Mouse (Mus musculus): ENCODE data around the gene Ddost.
A peak's percentile ranks its signal among the peaks of the same experiment; 100 is the strongest.
"Not testable (repeated sequence)": the region's sequence is repeated elsewhere in the genome, so short reads cannot be mapped to it uniquely, and the experiment has no call there.

Ddost gene

DNA sequence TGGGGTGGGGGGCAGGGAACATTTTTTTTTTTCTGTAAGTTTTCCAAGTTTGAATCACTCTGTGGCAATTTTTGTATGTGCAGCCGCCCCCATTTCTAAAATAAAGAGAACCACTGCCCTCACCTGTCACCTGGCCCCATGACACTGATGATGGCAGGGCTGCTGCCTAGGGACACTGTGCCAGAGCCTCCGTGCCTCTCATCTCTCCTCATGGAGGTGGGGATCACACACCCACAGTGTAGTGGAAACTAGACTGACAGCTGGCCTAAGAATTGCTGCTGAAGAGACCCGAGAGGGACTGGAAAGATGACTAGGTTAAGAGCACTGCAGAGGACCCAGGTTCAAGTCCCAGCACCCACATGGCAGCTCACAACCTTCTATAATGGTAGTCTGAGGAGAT, 7.6 kb downstream of the Ddost start:
- DNase-seq, result no peak

DNA sequence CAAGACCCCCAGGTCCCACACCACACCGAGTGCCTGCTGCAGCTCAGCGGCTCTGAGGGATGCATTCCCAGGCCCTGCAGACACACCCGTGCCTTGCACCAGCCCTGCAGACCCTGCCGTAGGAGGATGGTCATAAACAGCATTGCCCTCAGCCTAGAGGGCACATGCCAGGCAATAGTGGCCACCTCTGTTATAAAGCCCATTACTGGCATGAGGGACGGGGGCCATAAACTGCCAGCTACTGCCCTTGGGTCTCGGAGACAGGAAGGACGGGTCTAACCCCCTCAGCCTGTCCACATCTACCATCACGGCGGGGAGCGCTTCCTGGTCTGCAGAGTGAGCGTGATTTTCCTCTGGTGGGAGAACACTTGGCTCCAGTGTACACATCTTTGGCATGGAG, 8.5 kb downstream of the Ddost start:
- no peak for DNase-seq

DNA sequence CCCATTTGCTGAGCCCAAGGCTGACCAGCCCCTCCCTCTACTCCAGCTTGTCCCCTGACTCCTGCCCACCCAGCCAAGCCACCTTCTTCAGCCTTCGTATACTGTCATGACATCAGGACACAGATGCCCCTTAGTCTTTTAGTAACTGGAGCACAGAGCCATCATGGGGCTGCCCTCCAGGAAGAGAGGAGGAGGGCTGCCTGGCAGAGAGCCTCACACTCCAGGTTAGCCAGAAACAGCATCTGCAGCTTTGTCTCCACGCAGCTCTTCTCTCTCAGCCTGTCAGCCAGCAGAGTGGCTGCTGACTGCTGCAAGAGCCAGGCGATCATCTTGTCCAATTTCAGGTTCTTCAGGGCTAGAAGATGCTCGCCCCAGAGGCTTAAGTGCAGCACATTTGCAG, 9.3 kb downstream of the Ddost start:
- peak; percentile 14 for DNase-seq

DNA sequence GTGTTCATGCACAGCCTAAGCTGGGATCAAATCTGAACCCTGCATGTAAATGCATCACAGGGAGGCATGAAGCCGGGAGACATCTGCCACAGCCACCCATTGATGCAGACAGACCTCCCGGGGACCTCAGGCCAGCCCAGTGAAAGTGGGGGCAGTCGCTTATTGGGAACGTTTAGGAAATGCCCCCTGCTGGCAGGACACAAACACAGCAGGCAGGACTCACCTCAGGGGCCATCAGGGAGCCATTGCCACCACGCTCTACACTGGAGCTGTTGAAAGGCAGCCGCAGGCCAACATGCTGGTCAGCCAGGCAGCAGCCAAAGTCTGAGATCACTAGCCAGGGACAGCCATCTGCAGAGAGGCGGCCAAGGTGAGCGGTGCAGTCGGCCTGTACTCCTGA, 11.3 kb downstream of the Ddost start:
- DNase-seq, result no peak

DNA sequence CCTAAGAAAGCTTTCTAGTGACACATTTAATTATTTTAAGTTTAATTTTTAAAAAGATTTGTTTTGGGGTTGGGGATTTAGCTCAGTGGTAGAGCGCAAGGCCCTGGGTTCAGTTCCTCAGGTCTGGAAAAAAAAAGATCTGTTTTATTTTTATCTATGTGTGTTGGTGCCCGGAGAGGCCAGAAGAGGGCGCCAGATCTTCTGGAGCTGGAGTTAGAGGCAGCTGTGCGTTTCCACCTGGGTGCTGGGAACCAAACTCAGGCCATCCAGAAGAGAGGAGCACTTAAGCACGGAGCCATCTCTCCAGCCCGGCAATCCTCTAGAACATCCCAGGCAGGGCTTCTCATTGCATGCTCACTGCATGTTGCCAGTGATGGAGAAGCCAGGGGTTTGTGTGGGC, 11.8 kb downstream of the Ddost start:
- DNase-seq, result no peak

DNA sequence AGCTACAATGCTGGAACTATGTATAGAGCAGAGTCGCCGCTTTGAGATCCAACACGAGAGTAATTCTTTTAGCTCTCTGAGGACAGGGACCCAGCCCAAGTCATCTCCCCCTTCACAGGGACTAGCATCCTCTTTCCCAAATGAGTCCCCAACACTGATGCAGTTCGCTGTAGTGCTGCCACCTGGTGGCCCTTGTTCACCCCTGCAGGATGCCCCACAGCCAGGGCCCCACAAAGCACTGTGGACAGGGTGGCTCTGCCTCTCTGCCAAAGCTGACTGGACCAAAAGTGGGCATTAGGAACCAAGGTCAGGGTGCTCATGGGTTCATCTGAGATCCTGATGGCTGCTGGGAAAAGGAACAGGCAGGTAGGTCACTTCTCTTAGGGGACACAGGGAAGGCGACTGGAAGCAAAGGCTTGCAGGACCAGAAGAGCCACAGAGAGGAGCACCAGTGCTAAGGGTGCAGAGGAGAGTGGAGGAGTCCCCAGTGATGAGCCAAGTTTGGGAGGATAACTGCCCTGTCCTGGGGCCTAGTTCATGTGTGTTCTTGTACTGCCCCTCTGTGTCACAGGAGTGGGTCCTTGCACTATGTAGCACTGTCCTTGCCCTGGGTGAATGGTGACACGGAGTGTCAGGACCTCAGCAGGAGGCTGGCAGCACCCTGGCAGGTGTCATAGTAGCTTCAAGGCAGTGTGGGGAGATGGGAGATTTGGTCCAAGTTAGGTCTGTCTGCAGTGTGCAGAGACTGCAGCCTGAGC, 14.2 kb downstream of the Ddost start:
- peak; percentile 71 for DNase-seq

DNA sequence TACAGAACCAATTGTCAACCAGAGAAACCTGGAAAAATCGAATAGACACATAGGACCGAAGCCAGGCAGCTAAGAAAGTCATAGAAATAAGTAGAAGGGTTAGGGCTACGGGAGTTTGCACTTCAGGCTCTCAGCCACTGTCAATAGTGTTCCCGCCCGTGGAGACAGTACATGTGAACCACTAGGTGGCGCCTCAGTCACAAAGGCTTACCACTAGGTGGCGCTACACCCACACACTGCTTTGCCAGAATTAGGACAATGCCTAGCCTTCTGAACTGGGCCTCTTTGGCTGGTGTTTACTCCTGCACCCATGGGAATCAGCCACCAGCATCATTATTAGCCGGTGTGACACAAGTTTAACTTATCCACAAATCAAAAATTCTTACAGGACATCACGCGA, 15.0 kb downstream of the Ddost start:
- peak; percentile 92 for DNase-seq

DNA sequence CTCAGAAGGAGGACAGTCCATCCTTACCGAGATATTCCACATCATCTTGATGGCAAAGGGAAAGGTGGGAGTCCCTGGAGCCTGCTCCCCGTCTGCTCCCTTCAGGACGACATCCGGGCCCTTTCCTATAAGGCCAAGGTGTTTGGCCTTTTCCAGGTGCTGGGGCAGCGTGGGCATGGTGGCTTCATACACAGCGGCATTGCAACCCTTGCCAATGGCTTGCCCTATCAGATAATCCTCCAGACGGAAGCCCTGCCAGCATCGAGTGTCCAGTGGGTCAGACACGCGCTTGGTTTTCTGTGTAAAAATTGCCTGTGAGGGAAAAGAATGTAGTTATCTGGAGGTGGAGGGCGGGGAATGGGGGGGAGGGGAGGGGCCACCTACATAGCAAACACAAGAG, 16.2 kb downstream of the Ddost start:
- DNase-seq, result no peak

DNA sequence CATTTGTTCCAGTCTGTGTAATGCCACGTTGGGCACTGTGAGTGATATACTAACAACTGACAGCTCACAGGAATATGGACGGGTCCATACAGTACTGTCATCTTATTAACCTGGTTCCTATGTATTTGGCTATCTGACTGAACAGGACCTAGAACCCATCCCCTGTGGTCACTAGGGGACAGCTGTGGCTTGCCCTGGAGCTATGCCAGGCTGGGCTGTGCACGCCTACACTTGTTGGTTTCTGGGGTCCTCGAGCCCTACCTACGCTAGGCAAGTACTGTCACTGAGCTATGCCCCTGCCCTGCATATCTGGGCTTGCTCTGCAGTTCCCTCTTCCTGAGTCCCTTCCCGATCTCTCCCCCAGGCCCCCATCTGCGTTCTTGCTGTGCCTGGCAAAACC, 17.0 kb downstream of the Ddost start:
- no peak for DNase-seq

DNA sequence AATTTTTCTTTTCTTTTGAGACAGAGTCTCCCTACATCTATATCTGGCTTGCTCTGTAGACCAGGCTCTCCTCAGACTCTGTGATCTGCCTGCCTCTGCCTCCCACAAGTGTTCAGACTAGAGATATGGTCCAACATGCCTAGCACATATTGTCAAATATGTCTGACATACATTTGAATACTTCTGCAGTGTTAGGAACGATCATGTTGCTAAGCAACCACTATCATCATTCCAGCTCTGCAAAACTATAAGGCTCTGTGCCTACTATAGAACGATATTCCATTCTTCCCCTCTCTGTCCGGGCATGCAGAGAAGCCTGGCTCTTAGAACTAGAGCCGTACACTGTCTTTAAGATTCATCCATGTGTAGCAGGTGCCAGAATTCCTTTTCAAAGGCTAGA, 18.2 kb downstream of the Ddost start:
- no peak for DNase-seq

DNA sequence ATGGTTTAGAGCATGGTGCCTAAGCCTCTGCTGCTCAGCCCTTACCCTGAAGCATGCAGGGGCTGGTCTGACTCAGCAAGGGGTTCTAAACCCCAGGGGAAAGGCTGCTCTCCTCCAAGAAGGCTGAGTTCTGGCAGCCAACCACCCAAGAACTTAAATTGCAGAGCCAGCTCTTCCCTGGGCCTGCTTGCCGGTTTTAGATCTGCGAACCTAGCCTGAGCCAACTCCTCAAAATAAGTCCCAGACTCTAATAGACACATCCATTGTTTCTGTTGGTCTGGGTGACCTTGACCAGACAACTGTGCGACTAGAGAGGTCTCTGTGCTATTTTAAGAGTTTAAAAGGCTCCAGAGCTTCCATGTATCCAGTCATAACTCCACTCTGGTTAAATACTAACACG, 19.2 kb downstream of the Ddost start:
- no peak for DNase-seq

DNA sequence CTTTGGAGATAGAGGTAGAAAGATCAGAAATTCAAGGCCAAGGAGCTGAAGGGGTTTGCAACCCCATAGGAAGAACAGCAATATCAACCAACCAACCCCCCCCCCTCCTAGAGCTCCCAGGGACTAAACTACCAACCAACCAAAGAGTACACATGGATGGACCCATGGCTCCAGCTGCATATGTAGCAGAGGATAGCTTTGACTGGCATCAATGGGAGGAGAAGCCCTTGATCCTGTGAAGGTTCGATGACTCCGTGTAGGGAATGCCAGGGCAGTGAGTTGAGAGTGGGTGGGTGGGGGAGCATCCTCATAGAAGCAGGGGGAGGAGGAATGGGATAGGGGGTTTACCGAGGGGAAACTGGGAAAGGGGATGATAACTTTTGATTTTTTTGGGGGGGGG, 19.9 kb downstream of the Ddost start:
- DNase-seq, result no peak

DNA sequence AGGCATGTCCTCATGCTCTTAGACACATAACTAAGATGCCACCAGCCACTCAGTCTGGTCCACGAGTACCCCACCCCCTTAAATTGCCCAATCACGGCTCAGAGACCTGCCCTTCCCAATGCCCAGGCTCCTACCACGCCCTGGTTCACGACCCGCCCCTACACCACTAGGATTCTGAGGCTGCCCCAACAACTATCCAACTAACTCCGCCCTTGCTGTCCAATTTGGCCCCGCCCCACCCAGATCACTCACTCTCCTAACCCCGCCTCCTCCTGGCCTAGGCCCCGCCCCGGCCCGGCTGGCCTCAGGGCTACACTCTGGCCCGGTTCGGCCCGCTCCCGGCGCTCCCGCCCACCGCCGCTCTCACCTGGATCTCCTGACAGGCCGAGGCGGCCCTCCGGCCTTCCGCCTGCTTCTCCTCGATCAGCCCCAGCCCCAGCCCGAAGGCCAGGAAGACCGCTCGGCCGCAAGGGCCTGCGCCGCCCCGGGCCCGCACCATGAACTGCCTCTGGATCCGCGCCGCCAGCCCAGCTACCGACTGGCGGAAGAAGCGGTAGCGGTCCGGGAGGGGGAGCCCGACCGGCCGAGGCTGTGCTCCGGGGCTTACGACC, 21.0 kb downstream of the Ddost start:
- DNase-seq, result peak; percentile 97

DNA sequence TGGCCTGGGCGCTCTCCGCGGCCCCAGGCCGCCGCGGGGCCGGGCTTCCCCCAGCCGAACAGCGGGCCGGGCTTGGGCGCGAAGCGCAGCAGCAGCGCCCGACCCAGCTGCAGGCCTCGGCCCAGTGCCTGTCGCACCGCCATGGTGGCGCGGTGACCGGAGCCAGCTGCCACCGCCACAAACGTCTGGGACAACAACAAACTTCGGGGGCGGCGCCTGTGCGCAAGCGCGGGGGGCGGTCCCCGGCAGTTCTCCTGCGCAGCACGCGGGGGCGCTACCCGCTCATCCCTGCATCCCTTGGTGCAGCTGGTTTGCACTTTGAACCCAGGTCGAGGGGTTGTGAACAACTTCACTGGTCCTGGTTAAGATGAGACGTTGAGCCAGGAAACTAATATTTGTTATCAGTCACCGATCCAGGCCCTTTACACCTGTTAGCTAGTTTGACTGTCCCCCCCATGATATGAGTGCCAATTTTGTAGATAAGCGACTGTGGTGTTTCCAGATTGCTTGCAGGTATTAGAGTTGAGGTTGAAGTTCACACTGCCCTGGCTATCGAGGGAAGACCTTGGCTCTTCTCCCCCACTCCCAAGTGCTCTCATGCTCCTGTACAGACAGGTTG, 21.7 kb downstream of the Ddost start, which contains the start of gene Pink1:
Pink1 (minus strand) TSS at position 231 of the 619 bp plus-strand sequence.
- DNase-seq, result peak; percentile 95

DNA sequence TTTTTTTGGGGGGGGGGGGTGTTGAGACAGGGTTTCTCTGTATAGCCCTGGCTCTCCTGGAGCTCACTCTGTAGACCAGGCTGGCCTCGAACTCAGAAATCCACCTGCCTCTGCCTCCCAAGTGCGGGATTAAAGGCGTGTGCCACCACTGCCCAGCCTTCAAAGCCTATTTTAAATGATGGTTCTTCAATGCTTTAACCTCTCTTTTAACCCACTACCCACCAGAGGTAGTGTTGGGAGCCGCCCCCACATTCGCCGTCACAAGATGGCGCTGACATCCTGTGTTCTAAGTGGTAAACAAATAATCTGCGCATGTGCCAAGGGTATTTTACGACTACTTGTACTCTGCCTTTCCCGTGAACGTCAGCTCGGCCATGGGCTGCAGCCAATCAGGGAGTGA, 22.6 kb downstream of the Ddost start:
- not testable (repeated sequence) for DNase-seq

DNA sequence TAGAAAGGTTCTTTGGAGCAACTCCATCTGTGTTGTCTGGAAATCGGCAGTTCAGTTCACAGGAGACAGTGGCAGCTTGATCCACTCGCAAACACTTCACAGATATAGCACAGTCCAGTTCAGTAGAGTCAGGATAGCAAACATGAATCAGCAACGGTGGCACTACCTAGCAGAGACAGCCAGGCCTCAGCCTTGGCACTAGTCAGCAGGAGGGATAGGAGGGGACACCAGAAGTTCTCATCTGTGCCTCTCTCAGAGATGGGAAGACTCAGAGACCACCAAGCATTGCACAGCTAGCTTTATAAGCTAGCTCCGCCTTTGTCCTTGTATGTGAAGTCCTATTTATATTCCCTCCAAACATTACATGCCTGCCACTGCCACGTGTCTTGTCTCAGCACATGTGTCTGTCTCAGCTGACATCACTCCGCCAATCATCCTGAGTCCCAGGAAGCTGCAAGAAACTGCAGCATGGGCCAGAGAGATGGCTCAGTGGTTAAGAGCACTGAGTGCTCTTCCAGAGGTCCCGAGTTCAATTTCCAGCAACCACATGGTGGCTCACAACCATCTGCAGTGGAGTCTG, 23.5 kb downstream of the Ddost start:
- DNase-seq, result no peak

DNA sequence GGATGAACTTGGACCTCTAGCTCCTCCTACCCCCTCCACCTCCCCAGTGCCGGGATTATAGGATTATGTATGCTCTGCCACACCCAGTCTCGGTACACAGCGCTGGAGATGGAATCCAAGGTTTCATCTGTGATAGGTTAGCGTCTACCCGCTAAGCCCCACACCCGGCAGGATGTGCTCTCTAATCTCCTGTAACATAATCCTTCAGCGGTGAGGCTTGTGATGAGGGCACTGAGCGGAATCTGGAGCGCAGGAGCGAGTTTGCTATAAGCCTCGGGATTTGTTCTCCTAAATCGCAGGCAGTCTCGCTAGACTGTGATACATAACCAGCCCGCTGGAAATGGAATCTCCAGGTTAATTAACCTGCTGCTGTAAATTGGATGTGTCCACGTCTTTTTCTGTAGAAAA, 25.7 kb downstream of the Ddost start:
- DNase-seq, result no peak

DNA sequence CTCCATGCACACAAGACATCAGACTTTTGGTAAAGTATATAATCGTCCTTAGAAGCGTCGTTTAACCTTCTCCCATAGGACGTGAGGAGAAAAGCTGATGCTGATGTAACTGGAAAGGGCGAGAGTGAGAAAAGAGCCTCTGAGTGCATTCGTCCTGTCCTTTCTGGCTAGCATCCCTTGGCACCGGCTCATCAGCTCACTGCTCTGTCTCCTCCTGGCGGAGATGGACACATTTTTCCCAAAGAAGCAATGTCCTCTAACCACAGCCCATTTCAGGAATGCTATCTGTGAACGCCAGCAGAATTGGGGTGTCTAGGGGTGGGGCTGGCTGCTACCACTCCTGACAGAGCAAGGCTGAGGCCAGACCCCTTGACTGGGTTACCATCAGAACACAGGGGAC, 27.1 kb downstream of the Ddost start:
- DNase-seq, result no peak

DNA sequence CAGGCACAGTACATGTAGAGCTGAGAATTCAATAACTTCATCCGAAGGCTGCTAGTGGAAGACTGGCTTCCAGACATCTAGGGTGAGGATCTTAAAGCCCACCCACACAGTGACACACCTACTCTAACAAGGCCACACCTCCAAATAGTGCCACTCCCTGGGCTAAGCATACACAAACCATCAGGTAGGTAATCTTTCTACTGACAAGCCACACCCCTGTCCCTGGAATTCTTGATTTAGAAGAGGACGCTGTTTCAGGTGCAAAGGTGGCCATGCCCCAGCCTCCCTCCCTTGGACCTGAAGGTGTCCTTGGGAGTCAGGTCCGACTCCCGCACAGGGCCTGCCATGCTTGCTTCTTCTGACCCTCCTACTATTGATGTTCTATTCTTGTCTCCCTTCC, 28.6 kb downstream of the Ddost start:
- DNase-seq, result no peak

DNA sequence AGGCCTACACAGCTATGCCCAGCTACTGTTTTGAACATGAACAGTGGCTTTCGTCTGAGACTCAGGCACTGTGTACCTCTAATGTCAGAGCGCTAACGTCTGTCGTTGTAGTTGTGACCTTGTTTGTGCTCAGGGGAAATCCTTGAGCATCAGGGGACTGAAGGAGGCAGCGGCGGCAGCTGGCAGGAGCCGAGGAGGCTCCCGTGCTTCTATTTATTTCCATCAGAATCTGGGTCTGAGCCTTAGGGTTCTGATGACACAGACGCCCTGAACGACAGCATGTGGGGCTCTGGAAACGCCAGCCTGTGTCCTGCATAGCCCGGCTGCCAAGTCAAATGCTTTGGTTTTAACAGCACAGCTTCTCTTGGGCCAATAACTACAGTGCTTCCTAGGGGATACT, 30.5 kb downstream of the Ddost start:
- no peak for DNase-seq

DNA sequence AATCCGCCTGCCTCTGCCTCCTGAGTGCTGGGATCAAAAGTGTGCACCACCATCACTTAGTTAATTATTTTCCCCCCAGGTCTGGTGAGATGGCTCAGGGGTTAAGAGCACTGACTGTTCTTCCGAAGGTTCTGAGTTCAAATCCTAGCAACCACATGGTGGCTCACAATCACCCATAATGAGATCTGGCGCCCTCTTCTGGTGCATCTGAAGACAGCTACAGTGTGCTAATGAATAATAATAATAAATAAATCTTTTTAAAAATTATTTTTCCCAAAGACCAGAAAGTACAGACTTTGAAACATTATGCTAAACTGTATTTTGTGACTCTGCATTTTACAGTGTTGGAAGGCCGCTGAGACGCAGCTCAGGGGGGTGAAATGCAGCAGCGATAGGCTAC, 31.1 kb downstream of the Ddost start:
- DNase-seq, result no peak

DNA sequence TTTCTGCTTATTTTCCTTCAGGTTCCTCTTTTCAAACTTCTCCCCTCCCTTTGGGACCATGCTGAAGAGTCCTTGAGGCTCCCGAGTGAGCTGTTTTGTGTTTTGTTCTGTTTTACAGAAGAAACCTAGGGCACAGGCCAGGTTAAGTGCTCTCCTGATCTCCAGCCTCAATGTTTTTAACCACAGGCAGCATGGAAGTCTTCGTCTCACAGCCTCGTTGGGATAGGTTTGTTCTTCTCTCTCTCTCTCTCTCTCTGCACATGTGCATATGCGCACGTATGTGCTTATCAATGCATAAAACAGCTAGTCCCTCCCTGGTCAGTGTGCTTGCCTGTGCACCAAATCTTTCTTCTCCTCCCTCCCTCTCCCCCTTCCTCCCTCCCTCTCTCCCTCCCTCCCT, 32.3 kb downstream of the Ddost start:
- DNase-seq, result no peak

DNA sequence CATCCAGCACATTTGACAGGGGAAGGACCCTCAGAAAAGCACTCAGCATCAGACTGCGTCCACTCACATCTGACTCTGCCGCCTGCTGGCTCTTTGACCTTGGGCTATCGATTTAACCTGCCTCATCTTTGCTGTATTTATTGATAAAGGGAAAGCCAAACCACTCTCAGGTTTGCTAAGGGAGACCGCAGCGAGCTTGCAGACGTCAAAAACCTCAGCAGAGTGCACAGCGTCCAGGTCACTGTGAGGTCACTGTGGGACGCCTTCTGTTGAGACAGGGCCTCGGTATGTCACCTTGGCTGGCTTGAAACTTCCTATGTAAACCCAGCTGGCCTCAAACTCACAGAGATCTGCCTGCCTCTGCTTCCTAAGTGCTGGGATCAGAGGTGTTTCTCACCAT, 32.8 kb downstream of the Ddost start:
- DNase-seq, result no peak

DNA sequence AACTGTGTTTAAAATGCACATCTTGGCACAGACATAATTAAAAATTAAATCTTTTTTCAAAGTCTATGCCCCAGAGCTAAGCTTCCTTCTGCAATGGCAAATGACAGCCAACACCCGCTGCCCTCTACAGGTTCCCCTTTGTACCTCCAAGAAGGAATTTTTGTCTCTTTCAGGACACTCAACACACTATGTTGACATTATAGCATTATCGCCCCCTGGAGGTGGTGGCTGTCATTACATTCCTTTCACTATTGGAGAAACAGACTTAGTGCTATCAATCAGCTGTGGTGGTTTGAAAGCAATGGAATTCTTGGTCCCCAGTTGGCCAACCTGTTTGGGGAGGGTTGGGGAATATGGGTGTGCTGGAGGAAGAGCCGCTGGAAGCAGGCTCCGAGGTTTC, 35.4 kb downstream of the Ddost start:
- DNase-seq, result peak; percentile 74
